Comparison of ENCODE assay signal across 15 mouse cellular contexts in genomic region chr1:187433716-187434634, GRCm38 (mm10).
"Had no signal": no experiment of that assay in that cellular context is flagged by ENCODE, and none has a peak within 500 bp of the region (broad histone marks: within the 10 kb centered on the region; RNA-seq: fewer than 3 reads in every experiment).

No protein-coding gene starts in this region.

- H3K27me3 ChIP-seq: kidney, embryonic 15.5 days; midbrain, embryonic 12.5 days; neural tube, embryonic 13.5 days; stomach, embryonic 15.5 days had no signal

- ATAC-seq: midbrain, embryonic 16.5 days had no signal

- H3K9ac ChIP-seq: kidney, embryonic 15.5 days; limb, embryonic 13.5 days; liver, embryonic 14.5 days; midbrain, embryonic 12.5 days; neural tube, embryonic 13.5 days; stomach, embryonic 15.5 days had no signal

- DNase-seq: kidney, adult 2 months; kidney, postnatal 14 days; left cerebral cortex, postnatal 4 days; lung, postnatal 14 days; retina, postnatal 1 day; right cerebral cortex, postnatal 14 days; thymus, adult 18-20 months; thymus, postnatal 14 days had no signal

- H3K36me3 ChIP-seq: kidney, embryonic 15.5 days; limb, embryonic 13.5 days; midbrain, embryonic 12.5 days; neural tube, embryonic 13.5 days; stomach, embryonic 15.5 days had no signal

- H3K9me3 ChIP-seq: kidney, embryonic 15.5 days; limb, embryonic 13.5 days; midbrain, embryonic 12.5 days; neural tube, embryonic 13.5 days; stomach, embryonic 15.5 days had no signal

- H3K27ac ChIP-seq: kidney, embryonic 15.5 days; limb, embryonic 13.5 days; liver, embryonic 14.5 days; midbrain, embryonic 12.5 days; neural tube, embryonic 13.5 days; stomach, embryonic 15.5 days had no signal

- H3K4me3 ChIP-seq: kidney, embryonic 15.5 days; limb, embryonic 13.5 days; midbrain, embryonic 12.5 days; neural tube, embryonic 13.5 days; stomach, embryonic 15.5 days had no signal

- H3K4me1 ChIP-seq: midbrain, embryonic 12.5 days; neural tube, embryonic 13.5 days; stomach, embryonic 15.5 days had no signal

- H3K4me2 ChIP-seq: kidney, embryonic 15.5 days; limb, embryonic 13.5 days; midbrain, embryonic 12.5 days; neural tube, embryonic 13.5 days; stomach, embryonic 15.5 days had no signal
